25 mouse cellular contexts compared by ENCODE assay signal in the genomic region with DNA sequence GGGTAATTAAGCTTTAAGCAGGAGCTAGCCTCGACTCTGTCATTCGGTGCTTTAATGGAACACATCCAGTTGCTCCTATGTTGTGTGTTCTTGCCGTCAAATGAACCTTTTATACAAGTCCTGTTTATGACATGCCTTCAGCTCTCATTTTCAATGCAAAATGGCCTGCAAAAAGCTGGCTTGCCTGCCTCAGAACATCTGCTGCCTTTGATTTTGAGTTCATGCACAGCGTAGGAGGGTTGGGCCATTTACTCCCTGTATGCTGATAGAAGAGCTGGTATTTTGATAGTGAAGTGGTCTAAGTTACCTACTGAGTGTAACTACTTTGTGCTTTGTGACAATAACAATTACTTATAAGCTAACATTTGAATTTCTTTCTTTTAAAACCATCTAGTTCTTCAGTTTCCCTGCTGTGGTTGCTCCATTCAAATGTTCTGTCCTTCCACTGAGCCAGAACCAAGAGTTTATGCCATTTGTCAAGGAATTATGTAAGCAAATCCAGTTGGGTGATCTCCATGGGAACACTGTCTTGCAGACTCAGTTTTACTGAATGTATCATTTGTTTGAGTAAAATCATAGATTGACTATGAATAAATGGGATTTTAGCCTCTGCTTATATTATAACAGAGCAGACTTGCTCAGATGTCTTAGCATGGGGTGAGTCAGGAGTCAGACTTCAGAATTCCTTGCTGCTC. TPM values are rescaled to one million over a fixed set of nuclear protein-coding genes. Genes with fewer than 3 reads are reported as not detected.
DNase-seq lines count a peak whose midpoint lies in the region; ATAC-seq and TF ChIP-seq lines count a peak whose summit lies in the region.
"Had no signal": no experiment of that assay in that cellular context is flagged by ENCODE, and none has a peak within 500 bp of the region (broad histone marks: within the 10 kb centered on the region; RNA-seq: fewer than 3 reads in every experiment).

No protein-coding gene starts in this region.

- ATAC-seq in frontal cortex, adult (ENCODE audit: low TSS enrichment): peak; percentile 69
- ATAC-seq in liver, embryonic 11.5 days (replicated peaks; ENCODE audit: low FRiP score): no peak
- ATAC-seq: CD4-positive, CD25-positive, alpha-beta regulatory T cell, adult 4 months had no signal

- TF ChIP-seq CTCF in layer of hippocampus, adult 2 months (conservative IDR thresholded peaks at IDR 0.05): no peak
- no peak for TF ChIP-seq CTCF in brain, embryonic 14.5 days (IDR thresholded peaks at IDR 0.05; ENCODE audit: borderline replicate concordance, extremely low read depth, insufficient read depth, insufficient read length)

- H3K27me3 ChIP-seq in liver, embryonic 11.5 days (replicated peaks; ENCODE audit: control insufficient read depth, insufficient read depth, low read length): no peaks in the 10 kb centered on the region
- H3K27me3 ChIP-seq: embryonic facial prominence, embryonic 12.5 days; embryonic facial prominence, embryonic 15.5 days; forebrain, embryonic 12.5 days; hindbrain, embryonic 12.5 days; hindbrain, embryonic 15.5 days had no signal

- H3K27ac ChIP-seq in layer of hippocampus, adult 2 months: peak overlapping the region; percentile 81
- H3K27ac ChIP-seq in liver, embryonic 11.5 days (ENCODE audit: low read depth, low read length): no peak overlapping the region
- H3K27ac ChIP-seq: embryonic facial prominence, embryonic 12.5 days; embryonic facial prominence, embryonic 15.5 days; forebrain, embryonic 12.5 days; gastrocnemius, adult 2 months; hindbrain, embryonic 12.5 days; hindbrain, embryonic 15.5 days had no signal

- no peaks in the 10 kb centered on the region for H3K4me1 ChIP-seq in liver, embryonic 11.5 days (replicated peaks; ENCODE audit: control insufficient read depth, insufficient read depth, low read length)
- H3K4me1 ChIP-seq: embryonic facial prominence, embryonic 12.5 days; embryonic facial prominence, embryonic 15.5 days; forebrain, embryonic 12.5 days; hindbrain, embryonic 12.5 days; hindbrain, embryonic 15.5 days had no signal

- H3K36me3 ChIP-seq in liver, embryonic 11.5 days (ENCODE audit: control insufficient read depth, insufficient read depth, low read length): peaks cover 52% of the 10 kb centered on the region

- no peak for TF ChIP-seq POLR2A in brain, embryonic 14.5 days (IDR thresholded peaks at IDR 0.05; ENCODE audit: borderline replicate concordance, extremely low read depth, insufficient read depth, insufficient read length, poor library complexity, severe bottlenecking)

- no peak overlapping the region for H3K9ac ChIP-seq in liver, embryonic 11.5 days (ENCODE audit: low read depth, low read length)
- H3K9ac ChIP-seq: embryonic facial prominence, embryonic 12.5 days; embryonic facial prominence, embryonic 15.5 days; forebrain, embryonic 12.5 days; hindbrain, embryonic 12.5 days; hindbrain, embryonic 15.5 days had no signal

- no peak overlapping the region for H3K4me2 ChIP-seq in liver, embryonic 11.5 days
- H3K4me2 ChIP-seq: embryonic facial prominence, embryonic 12.5 days; embryonic facial prominence, embryonic 15.5 days; forebrain, embryonic 12.5 days; heart, embryonic 11.5 days; hindbrain, embryonic 12.5 days; hindbrain, embryonic 15.5 days had no signal

- 92% methylated on average over 4 of the region's 4 CpGs for WGBS in liver, embryonic 11.5 days

- no peak for DNase-seq in frontal cortex, postnatal 25 days (ENCODE audit: low spot score in 2 of 2)
- peak in 1 of 2 experiments; percentile 32 for DNase-seq in layer of hippocampus, adult 2 months (ENCODE audit: low spot score in 2 of 2)
- DNase-seq in layer of hippocampus, adult 8-10 months (ENCODE audit: low spot score in 2 of 2): no peak
- DNase-seq in brain, adult 2 months (ENCODE audit: low read depth, low spot score): peak; percentile 51
- DNase-seq in brain, embryonic 14.5 days (ENCODE audit: low read depth): peak; percentile 7
- no peak for DNase-seq in liver, embryonic 11.5 days (ENCODE audit: low spot score)
- DNase-seq: adrenal gland, adult 2 months; adrenal gland, postnatal 14 days; cerebellum, adult 18-20 months; cerebellum, adult 9-10 months; cerebellum, postnatal 14 days; gastrocnemius, adult 2 months; gastrocnemius, postnatal 14 days; heart, adult 11 months had no signal

- H3K9me3 ChIP-seq in liver, embryonic 11.5 days (ENCODE audit: control insufficient read depth, low read length): no peaks in the 10 kb centered on the region
- H3K9me3 ChIP-seq: embryonic facial prominence, embryonic 12.5 days; embryonic facial prominence, embryonic 15.5 days; forebrain, embryonic 12.5 days; hindbrain, embryonic 12.5 days; hindbrain, embryonic 15.5 days had no signal

- H3K4me3 ChIP-seq in layer of hippocampus, adult 2 months: no peak overlapping the region
- H3K4me3 ChIP-seq in liver, embryonic 11.5 days (ENCODE audit: low read depth, low read length): no peak overlapping the region
- H3K4me3 ChIP-seq: embryonic facial prominence, embryonic 12.5 days; embryonic facial prominence, embryonic 15.5 days; forebrain, embryonic 12.5 days; gastrocnemius, adult 2 months; hindbrain, embryonic 12.5 days; hindbrain, embryonic 15.5 days had no signal

RNA-seq across cellular contexts. Expression of a gene that starts 38.9 kb away (rescaled TPM):
- 100 to 1,000 TPM; 131 to 134 TPM for total RNA-seq in layer of hippocampus, adult 2 months (2021)
- 100 to 1,000 TPM; 125 to 137 (median 130) TPM for total RNA-seq in layer of hippocampus, adult 8-10 months (2022)
- polyA plus RNA-seq in brain, embryonic 14.5 days (2012; rRNA removed): 110 and 122 TPM in 2 replicates
- polyA plus RNA-seq in liver, embryonic 11.5 days (2014; fragmentation: Nextera tagmentation; extraction: Ambion mirVana): 253 and 284 TPM in 2 replicates

RNA-seq across cellular contexts. Expression of a gene that starts 56.1 kb away (rescaled TPM):
- 1 to 10 TPM; 2.8 to 4.2 TPM for total RNA-seq in layer of hippocampus, adult 2 months (2021)
- 1 to 10 TPM; 4.0 to 5.9 (median 5.3) TPM for total RNA-seq in layer of hippocampus, adult 8-10 months (2022)
- polyA plus RNA-seq in brain, embryonic 14.5 days (2012; rRNA removed): 1.9 and 2.1 TPM in 2 replicates
- polyA plus RNA-seq in liver, embryonic 11.5 days (2014; fragmentation: Nextera tagmentation; extraction: Ambion mirVana): 0.95 and 1.0 TPM in 2 replicates
- total RNA-seq: adrenal gland, adult 2 months; adrenal gland, postnatal 14 days; common myeloid progenitor, adult 5-6 weeks; hematopoietic stem cell, adult 5-6 weeks; MEL had no signal
- polyA plus RNA-seq: CD4-positive, CD25-positive, alpha-beta regulatory T cell, adult 4 months had no signal

Comparison
In these comparisons a context has a peak if more than half of its experiments do, and no peak if none do; other contexts are left out.
1. DNase-seq: peak in brain, adult 2 months (single experiment) and brain, embryonic 14.5 days (single experiment); none in frontal cortex, postnatal 25 days (0 of 2), layer of hippocampus, adult 8-10 months (0 of 2) and liver, embryonic 11.5 days (single experiment).